Mouse (Mus musculus) gastrocnemius, adult 2 months (tissue): ENCODE data around the gene Atg2a. TPM values are rescaled to one million over a fixed set of nuclear protein-coding genes. Genes with fewer than 3 reads are reported as not detected.

Experiments used
- DNase-seq: peaks from one replicate; pipeline ENCODE4 v3.0.0; 2022
- H3K27ac ChIP-seq: fragments of 200-600 bp; 2 replicates; pipeline ENCODE4 v1.8.1; 2022; ENCODE audit warnings: mild to moderate bottlenecking
- H3K4me3 ChIP-seq: fragments of 200-600 bp; 2 replicates; pipeline ENCODE4 v1.8.1; 2022; ENCODE audit warnings: mild to moderate bottlenecking, moderate library complexity
- CTCF ChIP-seq: fragments of 200-600 bp; IDR thresholded peaks from 2 replicates; pipeline ENCODE4 v1.8.1; 2022; ENCODE audit warnings: antibody characterized with exemption, mild to moderate bottlenecking, moderate library complexity
- intact Hi-C: fragments of 180-260 bp; cut with DNase I; formaldehyde crosslinking; loops from one replicate; pipeline ENCODE4 v1.15.1; 2025
- total RNA-seq, 2 experiments: library from RNA; stranded (reverse); gene quantifications; 2 replicates each; pipeline ENCODE4 v1.2.3; 2021

Atg2a gene
- total RNA-seq, 2 experiments from 2014 or later, result 18.4 to 19.0 TPM

DNA sequence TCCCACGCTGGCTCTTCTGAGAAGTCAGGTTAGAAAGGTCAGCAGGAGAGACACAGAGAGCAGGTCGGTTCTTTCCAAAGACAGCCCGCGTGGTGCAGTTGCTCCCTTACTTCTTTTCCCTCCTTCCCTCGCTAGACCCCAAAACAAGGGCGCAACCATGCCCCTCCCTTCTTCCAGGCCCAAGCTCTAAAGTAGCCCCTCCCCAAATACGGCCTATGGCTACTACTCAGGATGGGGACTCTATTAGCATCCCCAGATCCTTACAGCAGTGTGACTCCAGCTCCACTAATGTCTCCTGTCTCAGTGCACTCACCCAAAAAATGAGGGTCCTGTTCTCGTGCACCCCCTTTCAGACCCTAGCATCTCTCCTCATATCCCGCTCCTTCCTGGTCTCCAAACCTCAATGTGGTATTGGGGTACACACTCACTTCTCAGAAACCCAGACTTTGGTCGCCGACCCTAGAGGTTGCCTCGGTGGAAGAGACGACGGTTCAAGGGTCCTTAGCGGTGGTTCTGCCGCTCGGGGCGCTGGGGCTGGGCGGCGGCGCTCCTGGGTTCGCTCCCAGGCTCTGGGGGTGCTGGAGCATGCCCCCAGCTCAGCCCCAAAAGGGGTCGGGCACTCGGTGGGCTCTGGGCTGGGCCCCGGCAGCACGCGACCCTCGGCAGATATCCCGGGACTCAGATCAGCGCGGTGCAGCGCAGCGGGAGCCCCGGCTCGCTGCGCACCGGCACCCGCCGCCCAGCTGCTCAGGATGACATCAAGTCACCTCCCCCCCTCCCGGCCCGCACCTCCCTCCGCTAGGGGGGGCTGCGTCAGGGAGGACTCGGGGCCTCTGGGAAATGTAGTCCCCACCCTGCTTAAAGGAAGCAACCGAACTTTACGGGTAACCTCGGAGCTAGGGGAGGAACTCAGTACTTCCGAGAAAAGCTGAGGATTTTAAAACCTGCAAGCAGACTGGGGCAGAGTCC, 6.1 kb upstream of the Atg2a start, which contains the start of gene Ppp2r5b:
Ppp2r5b (minus strand) TSS at position 789 of the 969 bp plus-strand sequence.
- peak within 1 kb of the TSS; percentile 100 for H3K27ac ChIP-seq
- TF ChIP-seq CTCF, result peak; percentile 74
- DNase-seq, result peak; percentile 97
- H3K4me3 ChIP-seq, result peak within 1 kb of the TSS; percentile 93
- intact Hi-C loops, result loop anchor here (2.0 kb wide), 1 partner anchor 95 kb away; the partner anchor contains the start of genes Arl2 and Batf2

- no peak for TF ChIP-seq CTCF
- DNase-seq, result peak; percentile 93
- Histone ChIP-seq H3K4me3 (peak overlapping the region; percentile 93), H3K27ac (peak overlapping the region; percentile 100)
- intact Hi-C loops, result no loop called here
These were observed 5.4 kb upstream of the Atg2a start for GRCm38 (mm10) chr19:6236053-6236441.

DNA sequence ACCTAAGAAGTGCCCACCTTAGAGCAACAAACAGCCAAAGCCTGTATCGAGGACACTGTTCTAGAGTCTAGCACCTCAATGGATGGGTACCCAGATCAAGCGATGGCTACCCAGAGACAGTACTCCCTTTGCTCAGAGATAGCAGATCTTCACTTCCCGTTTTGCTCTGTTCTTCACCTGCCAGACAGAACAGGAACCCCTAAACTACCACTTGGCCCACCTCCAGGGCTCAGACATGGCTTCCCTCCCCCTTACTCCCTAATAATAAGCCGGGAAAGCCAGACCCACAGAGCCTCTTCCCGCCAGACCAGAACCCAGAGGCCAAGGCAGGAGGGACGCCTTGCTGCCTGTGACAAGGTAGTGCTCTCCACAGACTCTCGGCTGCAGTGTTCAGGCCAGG, 4.6 kb upstream of the Atg2a start:
- intact Hi-C loops, result no loop called here
- H3K4me3 ChIP-seq, result no peak overlapping the region
- peak; percentile 18 for DNase-seq
- peak overlapping the region; percentile 100 for H3K27ac ChIP-seq
- no peak for TF ChIP-seq CTCF

- peak; percentile 10 for DNase-seq
These were observed 2.7 kb upstream of the Atg2a start for GRCm38 (mm10) chr19:6238740-6239139.

DNA sequence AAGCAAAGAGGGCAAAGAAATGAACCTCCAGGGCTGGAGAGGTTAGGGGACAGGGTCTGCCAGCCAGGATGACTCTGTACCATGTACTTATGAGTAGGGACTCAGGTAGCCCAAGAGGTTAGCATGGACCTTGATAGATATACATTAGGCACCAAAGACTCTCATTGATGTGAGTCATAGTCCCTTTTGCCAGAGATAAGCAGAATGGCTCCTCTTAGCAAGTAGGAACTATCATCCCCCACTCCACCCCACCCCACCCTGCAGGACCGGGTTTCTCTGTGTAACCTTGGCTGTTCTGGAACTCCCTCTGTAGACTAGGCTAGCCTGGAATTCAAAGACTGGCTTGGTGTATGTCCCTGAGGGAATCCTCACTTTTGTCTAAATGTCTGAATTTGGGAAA, 1.3 kb upstream of the Atg2a start:
- TF ChIP-seq CTCF, result no peak
- peak; percentile 10 for DNase-seq
- Histone ChIP-seq H3K27ac (no peak overlapping the region), H3K4me3 (no peak overlapping the region)
- intact Hi-C loops, result no loop called here

More at GRCm38 (mm10) chr19:6238740-6239139, 2.7 kb upstream of the Atg2a start:
- no peak overlapping the region for H3K27ac ChIP-seq
- TF ChIP-seq CTCF, result no peak
- intact Hi-C loops, result no loop called here
- H3K4me3 ChIP-seq, result no peak overlapping the region

GRCm38 (mm10) chr19:6240725-6241124, 743 bp upstream of the Atg2a start:
- DNase-seq, result peak; percentile 10
- no peak for TF ChIP-seq CTCF
- peak overlapping the region; percentile 85 for H3K27ac ChIP-seq
- peak overlapping the region; percentile 57 for H3K4me3 ChIP-seq
- intact Hi-C loops, result no loop called here

- peak; percentile 50 for DNase-seq
- H3K4me3 ChIP-seq, result peak overlapping the region; percentile 80
- TF ChIP-seq CTCF, result no peak
- peak overlapping the region; percentile 90 for H3K27ac ChIP-seq
- intact Hi-C loops, result no loop called here
These were observed 813 bp downstream of the Atg2a start for GRCm38 (mm10) chr19:6242281-6242680.

GRCm38 (mm10) chr19:6243226-6243625, 1.8 kb downstream of the Atg2a start:
- Histone ChIP-seq H3K4me3 (no peak overlapping the region), H3K27ac (no peak overlapping the region)
- no peak for DNase-seq
- intact Hi-C loops, result no loop called here
- no peak for TF ChIP-seq CTCF

DNA sequence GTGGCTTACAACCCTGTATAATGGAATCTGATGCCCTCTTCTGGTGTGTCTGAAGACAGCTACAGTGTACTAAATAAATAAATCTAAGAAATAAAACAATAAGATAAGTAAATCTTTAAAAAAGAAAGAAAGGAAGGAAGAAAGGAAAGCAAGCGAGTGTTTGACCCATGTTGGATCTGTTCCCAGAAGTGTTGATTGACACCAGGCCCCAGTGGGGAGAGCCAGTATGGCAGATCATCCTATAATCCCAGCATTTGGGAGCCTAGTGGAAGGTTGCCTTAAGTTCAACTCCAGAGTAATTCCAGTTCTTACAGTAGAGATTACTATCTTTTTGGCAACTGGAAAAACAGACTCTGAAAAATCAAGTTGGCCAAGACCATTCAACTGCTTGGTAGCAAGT, 4.3 kb downstream of the Atg2a start:
- intact Hi-C loops, result loop anchor here (1.0 kb wide), 1 partner anchor 15 kb away; no protein-coding TSS in a partner anchor
- H3K27ac ChIP-seq, result no peak overlapping the region
- no peak for TF ChIP-seq CTCF
- no peak overlapping the region for H3K4me3 ChIP-seq
- no peak for DNase-seq

DNA sequence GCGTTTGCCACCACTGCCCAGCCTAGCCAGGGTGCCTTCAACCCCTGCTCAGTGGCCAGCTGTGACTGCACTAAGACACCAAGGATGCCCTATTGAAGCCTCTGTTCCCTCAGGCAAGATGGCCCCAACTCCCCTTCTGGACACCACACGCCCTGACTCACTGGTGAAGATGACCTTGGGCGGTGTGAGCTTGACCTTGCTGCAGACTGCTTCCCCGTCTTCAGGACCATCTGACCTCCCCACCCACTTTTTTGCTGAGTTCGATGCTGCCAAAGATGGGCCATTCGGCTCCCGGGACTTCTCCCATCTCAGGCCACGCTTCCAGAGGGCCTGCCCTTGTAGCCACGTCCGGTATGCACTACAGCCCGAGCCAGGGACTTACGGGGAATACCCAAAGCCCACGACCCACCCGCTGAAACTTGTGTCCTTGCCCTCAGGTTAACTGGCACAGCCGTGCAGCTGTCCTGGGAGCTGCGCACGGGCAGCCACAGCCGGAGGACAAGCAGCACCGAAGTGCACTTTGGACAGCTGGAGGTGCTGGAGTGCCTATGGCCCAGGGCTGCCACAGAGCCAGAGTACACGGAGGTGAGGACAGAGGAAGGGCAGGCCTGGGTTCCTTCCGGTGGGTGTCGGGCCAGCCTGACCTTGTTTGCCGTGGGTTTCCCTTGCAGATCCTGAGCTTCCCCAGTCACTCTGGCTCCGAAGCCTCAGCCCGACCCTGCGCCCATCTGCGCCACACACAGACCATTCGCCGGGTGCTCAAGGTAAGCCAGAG, 6.2 kb downstream of the Atg2a start:
- intact Hi-C loops, result no loop called here
- no peak for DNase-seq

DNA sequence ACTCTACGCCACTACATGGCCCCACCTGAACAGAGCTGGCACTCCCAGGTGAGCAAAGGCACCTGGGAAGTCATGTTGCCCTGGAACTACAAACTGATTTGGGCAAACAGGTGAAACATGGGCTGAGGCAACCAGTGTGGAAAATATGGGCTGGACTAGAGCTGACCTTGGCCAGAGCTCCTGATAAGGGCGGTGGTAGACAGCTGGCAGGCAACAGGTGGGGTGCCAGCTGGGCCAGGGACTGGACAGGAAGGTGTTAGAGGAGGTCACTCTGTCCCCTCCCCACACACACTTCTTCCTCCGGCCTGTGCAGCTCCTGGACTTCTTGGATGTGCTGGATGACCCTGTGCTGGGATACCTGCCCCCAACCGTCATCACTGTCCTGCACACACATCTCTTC, 11.6 kb downstream of the Atg2a start:
- TF ChIP-seq CTCF, result no peak
- Histone ChIP-seq H3K27ac (no peak overlapping the region), H3K4me3 (no peak overlapping the region)
- no peak for DNase-seq
- intact Hi-C loops, result no loop called here

More for the DNA sequence above, 6.2 kb downstream of the Atg2a start:
- Histone ChIP-seq H3K27ac (no peak overlapping the region), H3K4me3 (no peak overlapping the region)
- no peak for TF ChIP-seq CTCF

DNA sequence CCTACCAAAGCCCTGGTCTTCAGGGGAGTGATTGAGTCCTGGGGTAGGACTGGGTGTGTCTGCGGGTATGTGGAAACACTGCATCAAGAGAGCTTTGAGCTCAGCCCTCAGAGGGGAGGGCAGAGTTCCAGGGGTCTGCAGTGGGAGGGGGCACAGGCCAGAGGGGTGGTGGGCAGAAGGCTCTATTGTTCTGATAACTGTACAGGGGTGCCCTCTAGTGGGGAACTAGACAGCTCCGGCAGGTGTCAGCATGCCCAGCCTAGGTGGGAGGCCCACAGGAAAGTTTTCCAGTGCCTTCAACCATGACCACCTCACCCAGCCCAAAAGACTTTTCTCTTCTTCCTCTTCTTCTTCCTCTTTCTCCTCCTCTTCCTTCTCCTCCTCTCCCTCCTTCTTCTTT, 19.0 kb downstream of the Atg2a start:
- intact Hi-C loops, result no loop called here
- DNase-seq, result no peak
- Histone ChIP-seq H3K27ac (no peak overlapping the region), H3K4me3 (no peak overlapping the region)
- peak; percentile 55 for TF ChIP-seq CTCF

DNA sequence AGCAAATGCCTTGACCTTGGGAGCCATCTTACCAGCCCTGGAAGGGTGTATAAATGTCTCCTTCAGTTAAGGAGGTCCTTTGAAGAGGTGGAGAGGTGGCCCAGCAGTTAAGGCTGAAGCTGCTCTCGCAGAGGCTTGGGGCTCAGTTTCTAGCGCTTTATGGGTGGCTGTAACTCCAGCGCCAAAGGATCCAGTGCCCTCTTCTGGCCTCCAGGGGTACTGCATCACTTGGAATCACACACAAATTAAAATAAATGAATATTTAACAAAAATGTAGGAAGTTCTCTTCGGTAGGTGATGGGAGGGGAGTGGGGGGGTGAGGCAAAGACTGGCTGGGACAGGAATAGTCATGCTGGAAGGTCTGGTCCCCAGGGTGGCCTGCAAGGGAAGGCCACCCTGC, 19.5 kb downstream of the Atg2a start:
- no peak for DNase-seq
- no peak overlapping the region for H3K27ac ChIP-seq
- intact Hi-C loops, result loop anchor here (1.0 kb wide), 1 partner anchor 15 kb away; no protein-coding TSS in a partner anchor
- no peak overlapping the region for H3K4me3 ChIP-seq
- TF ChIP-seq CTCF, result peak; percentile 57
